Mouse (Mus musculus) kidney, adult 2 months (tissue): ENCODE data around the gene Plekha6.

ENCODE experiments used
- CTCF ChIP-seq: fragments of 200-500 bp; conservative IDR thresholded peaks from 2 replicates; pipeline ENCODE4 v1.5.1; 2011; ENCODE audit warnings: low read depth, mild to moderate bottlenecking, control low read depth, low read length, moderate library complexity, mixed read lengths; ENCODE audit not compliant: insufficient read depth, insufficient read length
- POLR2A ChIP-seq: fragments of 200-500 bp; IDR thresholded peaks from one replicate; pipeline ENCODE4 v1.6.1; 2011; ENCODE audit warnings: low read depth, low read length, control low read depth

DNA sequence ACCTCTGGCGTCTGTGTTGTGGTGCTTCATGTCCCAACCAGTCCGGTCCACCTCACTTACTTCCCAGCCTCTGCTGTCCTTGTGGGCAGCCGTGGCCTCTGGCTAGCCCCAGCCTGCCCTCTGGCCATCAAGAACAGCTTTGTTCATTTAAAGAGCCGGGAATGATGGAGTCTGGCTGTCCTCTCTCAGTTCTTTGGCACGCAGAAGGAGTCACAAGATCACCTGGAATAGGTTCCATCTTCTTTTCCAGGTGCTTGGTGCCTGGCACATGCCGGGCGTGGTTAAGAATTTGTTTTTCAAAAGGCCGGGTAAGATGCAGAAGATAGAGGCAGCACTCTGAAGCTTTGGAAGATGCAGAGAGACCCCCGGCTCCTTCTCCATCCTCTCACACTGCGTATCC is 51.7 kb downstream of the Plekha6 start:
- TF ChIP-seq POLR2A (no peak), CTCF (no peak)
